Mouse (Mus musculus) right cerebral cortex, postnatal 10 days (tissue): ENCODE results near the gene Gm49510.

Experiments used
- DNase-seq, 2 experiments: peaks; one replicate each; pipeline ENCODE4 v3.0.0; 2021; ENCODE audit warnings: low spot score in 2 of 2

Gm49510 gene

GRCm38 (mm10) chr15:78899409-78899739 is at the start of gene Gm49510:
Gm49510 (plus strand) TSS chr15:78899667.
- no peak for DNase-seq

GRCm38 (mm10) chr15:78850059-78850824 is 49.2 kb upstream of the Gm49510 start:
- DNase-seq: no peak

- DNase-seq: no peak
Measured at GRCm38 (mm10) chr15:78850944-78851343, 48.5 kb upstream of the Gm49510 start.

- DNase-seq: peak; percentile 90 to 93
Measured at GRCm38 (mm10) chr15:78851505-78852153, 47.8 kb upstream of the Gm49510 start.

- no peak for DNase-seq
Measured at GRCm38 (mm10) chr15:78855303-78855965, 44.0 kb upstream of the Gm49510 start, which contains the start of gene Lgals2. Lgals2 (minus strand) TSS chr15:78855529.

GRCm38 (mm10) chr15:78857009-78857408 is 42.5 kb upstream of the Gm49510 start:
- DNase-seq: peak; percentile 79 to 84

- no peak for DNase-seq
Measured at GRCm38 (mm10) chr15:78859311-78859710, 40.2 kb upstream of the Gm49510 start.

- no peak for DNase-seq
Measured at GRCm38 (mm10) chr15:78859714-78860113, 39.8 kb upstream of the Gm49510 start.

GRCm38 (mm10) chr15:78862280-78862679 is 37.2 kb upstream of the Gm49510 start:
- no peak for DNase-seq

- no peak for DNase-seq
Measured at GRCm38 (mm10) chr15:78863154-78863553, 36.3 kb upstream of the Gm49510 start.

GRCm38 (mm10) chr15:78863852-78864253 is 35.6 kb upstream of the Gm49510 start:
- DNase-seq: no peak

- peak; percentile 65 to 76 for DNase-seq
Measured at GRCm38 (mm10) chr15:78868398-78868797, 31.1 kb upstream of the Gm49510 start.

GRCm38 (mm10) chr15:78868826-78869233 is 30.6 kb upstream of the Gm49510 start:
- no peak for DNase-seq

- DNase-seq: peak in 1 of 2 experiments; percentile 60
Measured at GRCm38 (mm10) chr15:78869775-78870174, 29.7 kb upstream of the Gm49510 start.

- DNase-seq: no peak
Measured at GRCm38 (mm10) chr15:78872021-78872608, 27.4 kb upstream of the Gm49510 start.

- DNase-seq: no peak
Measured at GRCm38 (mm10) chr15:78873803-78874435, 25.5 kb upstream of the Gm49510 start.

GRCm38 (mm10) chr15:78874989-78875388 is 24.5 kb upstream of the Gm49510 start:
- DNase-seq: no peak

GRCm38 (mm10) chr15:78875537-78875936 is 23.9 kb upstream of the Gm49510 start:
- DNase-seq: no peak

GRCm38 (mm10) chr15:78876258-78876696 is 23.2 kb upstream of the Gm49510 start:
- DNase-seq: peak; percentile 91 to 92

- DNase-seq: peak; percentile 97
Measured at GRCm38 (mm10) chr15:78876991-78877809, 22.3 kb upstream of the Gm49510 start, which contains the start of gene Gga1. Gga1 (plus strand) TSS chr15:78877190.
